Mouse (Mus musculus): ENCODE results near the gene Olfr498. TPM values are rescaled to one million over a fixed set of nuclear protein-coding genes. Genes with fewer than 3 reads are reported as not detected.

The Olfr498 gene
- polyA plus RNA-seq (2014; fragmentation: Nextera tagmentation; extraction: Ambion mirVana) = not detected in 2 replicates

GRCm38 (mm10) chr7:108465026-108465425 lies at the start of gene Olfr498:
Gene Olfr498 (plus strand): TSS chr7:108465326.
- H3K4me3 ChIP-seq (ENCODE audit: low read depth, low read length) = no peak within 1 kb of the TSS
- no peaks in the 10 kb centered on the region for H3K36me3 ChIP-seq (ENCODE audit: control insufficient read depth, insufficient read depth, low read length)
- H3K4me2 ChIP-seq (ENCODE audit: low read depth) = no peak within 1 kb of the TSS
- no peaks in the 10 kb centered on the region for H3K27me3 ChIP-seq (ENCODE audit: control insufficient read depth, insufficient read depth, low read length)
- DNase-seq (ENCODE audit: low spot score) (no peak), ATAC-seq (ENCODE audit: insufficient read depth, low FRiP score, low TSS enrichment) (no peak)
- H3K4me1 ChIP-seq (ENCODE audit: control insufficient read depth, insufficient read depth, low read length) = no peaks in the 10 kb centered on the region
- 90% methylated on average over 1 of the region's 1 CpGs for WGBS
- H3K9me3 ChIP-seq (ENCODE audit: control insufficient read depth, low read length) = no peaks in the 10 kb centered on the region
- H3K27ac ChIP-seq (ENCODE audit: low read depth, low read length) = no peak within 1 kb of the TSS
- no peak within 1 kb of the TSS for H3K9ac ChIP-seq (ENCODE audit: low read length)

- ATAC-seq (ENCODE audit: insufficient read depth, low FRiP score, low TSS enrichment) (no peak), DNase-seq (ENCODE audit: low spot score) (no peak)
- H3K36me3 ChIP-seq (ENCODE audit: control insufficient read depth, insufficient read depth, low read length) = no peaks in the 10 kb centered on the region
- H3K27me3 ChIP-seq (ENCODE audit: control insufficient read depth, insufficient read depth, low read length) = no peaks in the 10 kb centered on the region
- no peaks in the 10 kb centered on the region for H3K9me3 ChIP-seq (ENCODE audit: control insufficient read depth, low read length)
- WGBS = 80% methylated on average over 2 of the region's 2 CpGs
- H3K4me2 ChIP-seq (ENCODE audit: low read depth) = no peak within 1 kb of the TSS
- H3K27ac ChIP-seq (ENCODE audit: low read depth, low read length) = no peak within 1 kb of the TSS
- no peak within 1 kb of the TSS for H3K4me3 ChIP-seq (ENCODE audit: low read depth, low read length)
- H3K9ac ChIP-seq (ENCODE audit: low read length) = no peak within 1 kb of the TSS
- H3K4me1 ChIP-seq (ENCODE audit: control insufficient read depth, insufficient read depth, low read length) = no peaks in the 10 kb centered on the region
Observed at GRCm38 (mm10) chr7:108420121-108420520, 45.0 kb upstream of the Olfr498 start, which contains the start of gene Olfr497. Gene Olfr497 (plus strand): TSS chr7:108420421.

Other genes with a start within 250 kb of the Olfr498 start
- not detected in 2 replicates for gene Olfr488, start 207.0 kb upstream of the Olfr498 start, polyA plus RNA-seq (2014; fragmentation: Nextera tagmentation; extraction: Ambion mirVana)
- not detected in 2 replicates for gene Olfr490, start 176.4 kb upstream of the Olfr498 start, polyA plus RNA-seq (2014; fragmentation: Nextera tagmentation; extraction: Ambion mirVana)
- not detected in 2 replicates for gene Olfr491, start 151.9 kb upstream of the Olfr498 start, polyA plus RNA-seq (2014; fragmentation: Nextera tagmentation; extraction: Ambion mirVana)
- gene Olfr492, start 141.7 kb upstream of the Olfr498 start, polyA plus RNA-seq (2014; fragmentation: Nextera tagmentation; extraction: Ambion mirVana) = not detected in 2 replicates
- gene Olfr493, start 118.3 kb upstream of the Olfr498 start, polyA plus RNA-seq (2014; fragmentation: Nextera tagmentation; extraction: Ambion mirVana) = not detected in 2 replicates
- gene Olfr494, start 100.0 kb upstream of the Olfr498 start, polyA plus RNA-seq (2014; fragmentation: Nextera tagmentation; extraction: Ambion mirVana) = not detected in 2 replicates
- not detected in 2 replicates for gene Olfr495, start 72.2 kb upstream of the Olfr498 start, polyA plus RNA-seq (2014; fragmentation: Nextera tagmentation; extraction: Ambion mirVana)
- gene Olfr497, start 44.9 kb upstream of the Olfr498 start, polyA plus RNA-seq (2014; fragmentation: Nextera tagmentation; extraction: Ambion mirVana) = not detected in 2 replicates
- gene Olfr502, start 59.7 kb downstream of the Olfr498 start, polyA plus RNA-seq (2014; fragmentation: Nextera tagmentation; extraction: Ambion mirVana) = not detected in 2 replicates
- not detected in 2 replicates for gene Olfr503, start 79.2 kb downstream of the Olfr498 start, polyA plus RNA-seq (2014; fragmentation: Nextera tagmentation; extraction: Ambion mirVana)
- not detected in 2 replicates for gene Olfr504, start 100.5 kb downstream of the Olfr498 start, polyA plus RNA-seq (2014; fragmentation: Nextera tagmentation; extraction: Ambion mirVana)
- not detected in 2 replicates for gene Olfr506, start 145.5 kb downstream of the Olfr498 start, polyA plus RNA-seq (2014; fragmentation: Nextera tagmentation; extraction: Ambion mirVana)
- gene Olfr507, start 156.5 kb downstream of the Olfr498 start, polyA plus RNA-seq (2014; fragmentation: Nextera tagmentation; extraction: Ambion mirVana) = not detected in 2 replicates
- not detected in 2 replicates for gene Olfr508, start 164.7 kb downstream of the Olfr498 start, polyA plus RNA-seq (2014; fragmentation: Nextera tagmentation; extraction: Ambion mirVana)
- gene Olfr509, start 186.6 kb downstream of the Olfr498 start, polyA plus RNA-seq (2014; fragmentation: Nextera tagmentation; extraction: Ambion mirVana) = not detected in 2 replicates
- not detected in 2 replicates for gene Olfr510, start 201.1 kb downstream of the Olfr498 start, polyA plus RNA-seq (2014; fragmentation: Nextera tagmentation; extraction: Ambion mirVana)
- not detected in 2 replicates for gene Olfr512, start 248.0 kb downstream of the Olfr498 start, polyA plus RNA-seq (2014; fragmentation: Nextera tagmentation; extraction: Ambion mirVana)

All from neural tube, embryonic 11.5 days (tissue).